Mouse (Mus musculus) adipocyte (in vitro differentiated cells): ENCODE measurements around the gene Stum.

Experiments
- DNase-seq: peaks from one replicate; pipeline ENCODE4 v3.0.0-alpha.2; 2016; ENCODE audit warnings: low spot score

Gene Stum

GRCm38 (mm10) chr1:180428871-180429270, 54.4 kb downstream of the Stum start:
- no peak for DNase-seq

- DNase-seq = peak; percentile 91
These were observed 55.1 kb downstream of the Stum start for GRCm38 (mm10) chr1:180428101-180428712.

GRCm38 (mm10) chr1:180427685-180428084, 55.6 kb downstream of the Stum start:
- no peak for DNase-seq

GRCm38 (mm10) chr1:180426405-180426804, 56.9 kb downstream of the Stum start:
- no peak for DNase-seq

DNA sequence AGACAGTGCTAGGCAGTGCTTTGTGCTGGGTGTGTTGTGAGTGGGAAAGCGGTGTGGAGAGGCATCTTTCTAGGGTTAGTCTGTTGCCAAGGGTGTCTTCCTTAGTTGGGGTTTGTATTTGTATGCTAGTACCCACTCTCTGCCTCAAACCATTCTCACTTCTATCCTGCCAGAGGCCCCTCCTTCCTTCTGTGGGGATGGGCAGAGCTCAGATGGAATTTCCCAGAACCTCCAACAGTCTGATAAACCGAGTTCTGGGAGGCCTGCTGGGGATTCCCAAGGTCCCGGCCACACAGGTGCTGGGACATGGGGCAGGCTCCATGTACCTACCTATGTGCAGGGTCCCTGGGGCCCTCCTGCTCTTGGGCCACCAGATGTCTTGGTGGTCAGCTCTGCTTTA, 59.4 kb downstream of the Stum start:
- DNase-seq = no peak

DNA sequence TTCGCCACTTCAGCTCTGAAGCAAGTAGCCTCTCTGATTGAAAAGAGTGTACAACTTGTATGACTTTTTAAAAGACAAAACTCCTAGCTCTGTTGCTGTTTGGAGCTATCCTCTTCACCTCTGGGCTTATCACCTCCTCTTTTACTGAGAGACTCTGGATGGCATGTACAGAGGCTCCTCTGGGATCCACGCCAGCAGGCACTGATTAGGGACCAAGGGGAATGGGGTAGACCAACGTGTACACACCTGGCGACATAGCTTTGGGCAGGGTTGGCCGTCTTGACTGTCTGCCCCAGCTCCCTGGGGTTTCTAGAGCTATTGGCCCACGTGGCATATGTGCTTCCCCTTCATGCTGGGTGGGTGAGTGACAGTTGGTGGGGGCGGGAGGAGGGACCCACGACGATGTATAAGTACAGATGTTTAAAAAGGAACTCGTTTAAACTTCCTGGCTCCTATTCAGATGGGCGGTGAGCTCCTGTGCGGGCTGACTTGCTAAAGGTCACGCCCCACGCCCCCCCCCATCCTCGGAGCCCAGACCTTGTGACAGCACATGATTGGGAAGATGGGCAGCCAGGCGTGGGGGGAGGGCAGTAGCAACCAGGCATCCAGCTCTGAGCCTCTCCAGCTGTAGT, 60.2 kb downstream of the Stum start:
- DNase-seq = no peak

DNA sequence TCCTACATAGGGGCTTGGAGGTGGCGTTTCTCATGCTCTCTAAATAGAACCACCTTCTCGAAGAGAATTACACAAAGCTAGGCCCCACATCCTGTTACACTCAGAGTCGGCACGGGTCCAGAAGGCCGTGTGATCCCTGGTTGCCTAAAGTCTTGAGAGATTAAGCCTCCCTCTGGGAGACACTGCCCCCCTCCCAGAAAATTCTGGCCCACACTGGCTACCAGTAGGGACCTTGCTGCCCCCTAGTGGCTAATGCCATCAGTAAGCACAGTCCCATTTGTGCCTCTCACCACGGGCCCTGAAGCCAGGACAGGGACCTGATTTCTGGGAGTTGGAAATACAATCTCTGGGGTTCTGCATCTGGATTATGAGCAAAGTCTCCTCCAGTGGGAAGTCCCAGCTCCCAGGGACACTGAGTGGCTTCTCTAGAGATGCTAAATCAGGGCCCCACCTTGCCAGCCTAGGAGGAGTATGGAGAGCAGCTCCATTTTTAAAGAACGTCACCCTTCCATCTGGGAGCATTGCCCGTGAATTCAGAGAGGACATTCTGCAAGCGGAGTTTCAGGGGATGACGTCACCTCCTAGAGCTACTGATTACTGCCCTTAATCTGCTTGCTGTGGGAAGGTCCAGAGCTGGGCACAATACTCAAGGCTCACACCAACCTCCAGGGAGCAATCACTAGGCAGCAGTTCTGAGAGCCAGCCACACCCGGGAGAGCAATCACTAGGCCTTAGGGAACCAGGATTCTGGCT, 61.1 kb downstream of the Stum start:
- peak; percentile 91 for DNase-seq

GRCm38 (mm10) chr1:180421165-180421909, 62.0 kb downstream of the Stum start:
- DNase-seq = no peak

DNA sequence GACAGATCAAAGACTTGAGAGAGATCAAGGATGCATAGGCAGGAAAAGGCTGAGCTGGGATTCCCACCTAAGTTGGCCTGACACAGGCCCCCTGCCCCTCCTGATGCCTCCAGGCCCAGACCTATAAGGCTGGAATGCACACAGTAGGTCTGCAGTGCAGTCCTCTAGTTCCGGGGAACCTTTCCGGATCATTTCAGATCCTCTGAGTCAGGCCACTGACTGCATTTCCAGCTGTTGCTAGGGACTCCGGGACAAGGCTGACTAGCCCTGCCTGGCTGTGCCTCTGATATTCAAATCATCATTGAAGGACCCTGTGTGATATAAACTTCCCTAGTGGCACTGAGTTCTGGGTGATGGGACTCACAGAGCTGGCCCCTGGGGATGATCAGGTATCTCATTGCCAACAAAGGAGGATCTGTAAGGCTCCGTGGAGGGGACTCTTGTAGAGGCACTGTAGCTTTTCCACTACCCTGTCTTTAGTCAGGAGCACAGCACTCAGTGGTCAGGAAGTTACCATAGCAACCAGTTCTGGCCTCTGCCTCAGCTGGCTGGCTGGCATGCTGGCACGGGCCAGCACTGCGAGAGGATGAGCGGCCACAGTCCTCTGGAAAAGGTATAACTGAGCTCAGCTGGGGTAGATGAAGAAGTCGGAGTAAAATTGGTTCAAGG, 62.7 kb downstream of the Stum start:
- peak; percentile 69 for DNase-seq

DNA sequence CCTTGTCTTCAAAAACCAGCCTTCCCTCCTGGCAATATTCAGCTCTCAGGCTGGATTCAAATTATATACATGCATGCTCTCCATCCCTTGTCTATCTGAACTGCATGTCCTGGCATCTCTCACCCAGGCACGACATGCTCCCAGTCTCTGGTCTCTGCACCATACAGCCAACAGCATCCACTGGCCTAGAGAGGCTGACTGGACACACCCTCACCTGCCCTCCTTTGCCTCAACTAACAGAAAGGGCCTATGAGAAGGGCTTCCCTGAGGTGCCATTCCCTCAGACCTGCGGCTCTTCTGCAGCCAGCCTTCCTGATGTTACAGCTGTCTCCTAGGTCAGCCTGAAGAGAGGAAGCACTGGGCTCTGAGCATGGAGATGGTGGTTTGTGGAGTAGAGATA, 64.2 kb downstream of the Stum start:
- no peak for DNase-seq

DNA sequence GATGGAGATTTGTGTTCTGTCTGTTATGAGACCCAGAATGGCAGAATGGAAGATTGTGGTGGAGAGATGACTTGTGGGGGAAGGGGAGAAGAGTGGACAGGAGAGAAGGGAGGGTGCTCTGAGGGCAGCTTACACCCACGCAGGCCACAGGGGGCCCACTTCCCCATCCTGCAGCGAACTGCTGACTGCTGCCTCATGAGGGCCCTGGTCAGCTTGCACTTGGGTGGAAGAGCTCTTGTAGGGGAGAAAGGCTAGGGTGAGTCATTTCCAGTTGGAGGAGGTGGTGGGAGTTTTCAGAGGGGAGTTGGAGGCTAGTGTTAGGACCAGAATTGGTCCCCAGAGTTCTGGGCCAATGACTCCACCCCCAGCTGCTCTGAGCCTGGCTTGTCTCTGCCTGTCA, 66.2 kb downstream of the Stum start:
- DNase-seq = no peak

- DNase-seq = no peak
These were observed 67.5 kb downstream of the Stum start for GRCm38 (mm10) chr1:180415836-180416235.

- DNase-seq = no peak
These were observed 68.2 kb downstream of the Stum start for GRCm38 (mm10) chr1:180415064-180415463.

DNA sequence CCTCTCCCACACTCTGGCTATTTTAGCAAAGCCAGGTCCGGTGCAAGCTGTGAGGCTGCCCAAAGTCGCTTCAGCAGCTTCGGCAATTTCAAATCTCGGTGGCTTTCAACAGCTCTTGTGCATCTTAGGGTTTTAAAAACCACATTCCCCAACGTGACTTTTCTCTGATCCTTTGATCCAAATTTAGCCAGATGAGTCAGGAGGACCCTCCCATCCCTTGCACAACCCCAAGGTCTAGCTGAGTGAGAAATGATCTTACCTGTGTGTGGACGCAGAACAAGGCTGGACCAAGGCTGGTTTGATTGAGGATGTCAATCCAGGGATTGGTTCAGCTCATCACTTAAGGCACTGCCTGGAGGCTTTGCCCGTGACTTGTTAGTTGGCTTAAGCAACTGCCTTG, 73.0 kb downstream of the Stum start:
- no peak for DNase-seq

- DNase-seq = no peak
These were observed 73.5 kb downstream of the Stum start for GRCm38 (mm10) chr1:180409771-180410170.

DNA sequence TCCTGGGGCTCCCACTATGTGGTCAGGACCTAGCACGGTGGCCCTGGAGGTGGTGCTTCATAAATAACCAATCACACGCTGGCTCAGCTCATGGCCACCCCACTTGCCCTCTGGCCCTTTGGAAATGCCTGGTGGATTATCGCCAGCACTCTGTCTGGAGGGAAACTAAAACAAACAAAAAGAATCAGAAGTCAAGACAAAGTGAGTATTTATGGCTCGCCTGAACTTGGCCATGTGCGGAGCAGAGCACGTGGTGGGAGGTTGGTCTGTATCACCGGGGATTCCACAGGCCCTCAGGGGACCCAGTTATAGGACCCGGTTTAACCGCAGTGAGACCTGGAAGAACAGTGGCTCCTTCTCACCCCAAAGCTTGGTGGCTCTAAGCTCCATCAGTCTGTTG, 74.5 kb downstream of the Stum start:
- peak; percentile 84 for DNase-seq

DNA sequence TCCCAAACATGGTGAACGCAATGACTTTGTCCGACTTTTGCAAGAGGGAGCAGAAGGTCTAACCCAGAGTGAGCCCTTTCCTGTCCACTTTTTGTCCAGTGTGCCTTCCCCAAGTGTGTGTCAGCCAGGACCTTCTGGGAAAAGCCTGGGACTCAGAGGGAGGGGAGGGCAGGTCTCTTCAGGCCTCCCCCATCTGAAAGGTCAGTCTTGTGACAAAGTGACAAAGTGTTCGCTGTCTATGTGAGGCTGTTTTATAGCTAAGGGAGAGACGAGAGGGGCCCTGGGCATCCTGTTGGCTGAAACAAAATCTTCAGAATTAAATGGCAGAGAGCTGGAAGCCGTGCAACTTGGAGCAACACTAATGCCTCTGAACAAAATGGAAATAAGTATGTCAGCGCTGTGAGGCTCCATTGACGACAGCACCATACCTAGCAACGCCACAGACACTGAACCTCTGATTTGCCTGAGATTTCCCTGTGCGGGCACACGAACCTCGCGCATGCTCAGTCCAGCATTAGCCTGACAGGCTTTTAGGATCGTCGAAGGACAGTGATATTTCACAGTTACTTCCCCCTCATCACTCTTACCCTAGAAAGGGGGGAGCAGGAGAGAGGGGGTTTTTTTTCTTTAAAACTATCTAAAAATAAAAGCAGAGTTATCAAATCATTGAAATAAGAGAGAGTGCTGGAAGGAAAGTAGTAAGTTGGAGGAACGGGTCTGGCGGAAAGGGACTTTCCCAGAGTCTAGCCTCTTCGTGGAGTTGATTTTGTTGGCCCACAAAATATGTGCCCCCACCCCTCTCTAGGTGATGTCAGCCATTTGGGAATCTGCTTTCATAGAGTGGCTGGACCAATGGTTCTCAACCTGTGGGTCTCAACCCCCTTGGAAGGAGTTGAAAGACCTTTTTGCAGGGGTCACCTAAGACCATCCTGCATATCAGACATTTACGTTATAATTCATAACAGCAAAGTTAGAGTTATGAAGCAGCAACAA, 75.3 kb downstream of the Stum start:
- no peak for DNase-seq

- peak; percentile 60 for DNase-seq
These were observed 76.1 kb downstream of the Stum start for GRCm38 (mm10) chr1:180407171-180407671.

DNA sequence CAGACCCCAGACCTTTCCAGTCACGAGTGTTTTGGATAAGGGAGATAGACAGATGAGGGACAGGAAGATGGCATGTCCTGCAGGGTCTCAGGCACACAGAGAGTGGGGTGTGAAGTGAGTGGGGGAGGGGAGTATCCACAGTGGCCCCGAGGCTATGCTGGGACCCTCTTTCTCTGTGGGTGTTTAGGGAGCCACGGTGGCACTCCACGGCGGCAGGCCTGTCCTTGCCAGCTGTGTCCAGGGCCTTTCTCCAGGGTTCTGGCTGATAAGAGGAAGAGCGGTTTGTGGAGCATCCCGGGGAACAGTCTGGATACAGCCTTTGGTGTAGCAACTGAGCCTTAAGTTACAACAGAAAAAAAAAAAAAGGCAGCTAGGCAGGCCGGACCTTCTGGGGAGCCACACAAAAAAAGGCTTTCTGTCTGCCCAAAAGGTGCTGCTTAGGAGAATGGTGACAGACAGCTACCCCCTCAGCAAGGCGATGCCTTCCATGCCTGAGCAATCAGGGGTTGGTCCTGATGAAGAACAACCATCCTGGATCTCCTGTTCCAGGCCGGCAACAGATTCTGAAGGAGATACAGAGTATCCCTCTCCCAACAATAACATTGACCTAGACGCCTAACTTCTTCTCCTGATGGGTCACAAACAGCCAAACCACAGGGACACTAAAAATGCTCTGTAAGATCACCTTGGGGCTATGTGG, 76.8 kb downstream of the Stum start:
- DNase-seq = no peak
